Mouse (Mus musculus) lung, adult 10 weeks (tissue): ENCODE measurements around the gene Serpinb1a. TPM values are rescaled to one million over a fixed set of nuclear protein-coding genes. Genes with fewer than 3 reads are reported as not detected.

Experiments used
- polyA plus RNA-seq: library from polyadenylated mRNA; stranded (reverse); fragments of 350-450 nt; fragmentation: Illumina TruSeq; extraction: RNeasy Lipid Tissue Mini Kit (QIAGEN cat#74804); gene quantifications from one replicate; pipeline ENCODE4 v1.2.3, GENCODE M21; 2014; ENCODE audit warnings: low read depth, low replicate concordance; ENCODE audit not compliant: insufficient read depth

The Serpinb1a gene
- 35.4 TPM for polyA plus RNA-seq

GRCm38 (mm10) chr13:32850668-32851404, at the start of gene Serpinb1a:
Gene Serpinb1a (minus strand): TSS chr13:32851185.

GRCm38 (mm10) chr13:32898111-32898510, 47.1 kb upstream of the Serpinb1a start, which contains the start of gene Serpinb1c:
Gene Serpinb1c (minus strand): TSS chr13:32898211.

GRCm38 (mm10) chr13:32802259-32803081, 48.5 kb downstream of the Serpinb1a start, which contains the start of gene D930007J09Rik:
Gene D930007J09Rik (minus strand): TSS chr13:32802849.

GRCm38 (mm10) chr13:32801693-32802221, 49.2 kb downstream of the Serpinb1a start, which contains the start of gene Wrnip1:
Gene Wrnip1 (plus strand): TSS chr13:32802038.

Other genes with a start within 250 kb of the Serpinb1a start
- gene Mylk4, start 67.2 kb downstream of the Serpinb1a start, polyA plus RNA-seq: 1.3 TPM
- gene Wrnip1, start 49.1 kb downstream of the Serpinb1a start, polyA plus RNA-seq: 19.9 TPM
- gene D930007J09Rik, start 48.3 kb downstream of the Serpinb1a start, polyA plus RNA-seq: not detected
- gene Serpinb1c, start 47.0 kb upstream of the Serpinb1a start, polyA plus RNA-seq: 0.21 TPM
- gene Serpinb6b, start 114.0 kb upstream of the Serpinb1a start, polyA plus RNA-seq: 97.0 TPM
- gene Serpinb9, start 152.1 kb upstream of the Serpinb1a start, polyA plus RNA-seq: 50.6 TPM
- 0.71 TPM for gene Serpinb9b, start 176.2 kb upstream of the Serpinb1a start, polyA plus RNA-seq
- 1.2 TPM for gene Serpinb1b, start 227.4 kb upstream of the Serpinb1a start, polyA plus RNA-seq